9 mouse cellular contexts compared by ENCODE assay signal in genomic region chr11:95223473-95223872, GRCm38 (mm10). TPM values are rescaled to one million over a fixed set of nuclear protein-coding genes. Genes with fewer than 3 reads are reported as not detected.
DNase-seq lines count a peak whose midpoint lies in the region; ATAC-seq and TF ChIP-seq lines count a peak whose summit lies in the region.
"Had no signal": no experiment of that assay in that cellular context is flagged by ENCODE, and none has a peak within 500 bp of the region (broad histone marks: within the 10 kb centered on the region; RNA-seq: fewer than 3 reads in every experiment).

No protein-coding gene starts in this region.

- peaks cover 9% of the 10 kb centered on the region for H3K27me3 ChIP-seq in forebrain, embryonic 16.5 days (replicated peaks; ENCODE audit: control insufficient read depth, insufficient read depth, low read length)
- H3K27me3 ChIP-seq in liver, postnatal 0 days (ENCODE audit: insufficient read depth, low read length), result peaks cover 40% of the 10 kb centered on the region

- ATAC-seq in forebrain, embryonic 16.5 days, result no peak
- no peak for ATAC-seq in liver, postnatal 0 days
- ATAC-seq in megakaryocyte-erythroid progenitor cell, adult 5-6 weeks (replicated peaks; ENCODE audit: low FRiP score, low TSS enrichment, poor library complexity, severe bottlenecking), result no peak

- H3K9me3 ChIP-seq in forebrain, embryonic 16.5 days (ENCODE audit: control insufficient read depth, low read length), result no peaks in the 10 kb centered on the region
- no peaks in the 10 kb centered on the region for H3K9me3 ChIP-seq in liver, postnatal 0 days (ENCODE audit: low read length)

- H3K27ac ChIP-seq in forebrain, embryonic 16.5 days (ENCODE audit: low read length), result no peak overlapping the region
- H3K27ac ChIP-seq in liver, postnatal 0 days (ENCODE audit: low read depth), result no peak overlapping the region

- peak overlapping the region; percentile 44 for H3K9ac ChIP-seq in forebrain, embryonic 16.5 days (replicated peaks; ENCODE audit: low read depth, low read length)
- H3K9ac ChIP-seq in liver, postnatal 0 days (replicated peaks), result no peak overlapping the region; the same call in 1 of the 2 replicates

- peaks cover 11% of the 10 kb centered on the region for H3K4me1 ChIP-seq in forebrain, embryonic 16.5 days (replicated peaks; ENCODE audit: control insufficient read depth, insufficient read depth, low read length)
- H3K4me1 ChIP-seq in liver, postnatal 0 days (ENCODE audit: insufficient read depth), result peaks cover 8% of the 10 kb centered on the region

- no peak for TF ChIP-seq CTCF in liver, postnatal 0 days (IDR thresholded peaks at IDR 0.05; ENCODE audit: low read depth)

- DNase-seq in adrenal gland, adult (ENCODE audit: inconsistent age in 2 of 2, low spot score in 1 of 2), result peak; percentile 29 to 59
- DNase-seq in adrenal gland, adult 8-10 months, result no peak
- DNase-seq in Muller cell, postnatal 12 days (ENCODE audit: inconsistent ontology term), result peak; percentile 33
- peak; percentile 27 for DNase-seq in kidney, adult 11 months
- peak; percentile 50 for DNase-seq in liver, postnatal 0 days
- DNase-seq in right cerebral cortex, postnatal 4 days, result peak; percentile 59

- H3K36me3 ChIP-seq in forebrain, embryonic 16.5 days (ENCODE audit: control insufficient read depth, insufficient read depth), result no peaks in the 10 kb centered on the region
- H3K36me3 ChIP-seq in liver, postnatal 0 days (replicated peaks; ENCODE audit: insufficient read depth, low read length), result no peaks in the 10 kb centered on the region

- under 1% methylated on average over 31 of the region's 31 CpGs for WGBS in forebrain, embryonic 16.5 days
- WGBS in liver, postnatal 0 days (ENCODE audit: insufficient replicate concordance), result 2% methylated on average over 30 of the region's 31 CpGs

- TF ChIP-seq EP300 in liver, postnatal 0 days (IDR thresholded peaks at IDR 0.05; ENCODE audit: low read depth), result no peak

- peak overlapping the region; percentile 69 for H3K4me2 ChIP-seq in forebrain, embryonic 16.5 days (ENCODE audit: low read length)
- H3K4me2 ChIP-seq in liver, postnatal 0 days (ENCODE audit: low read depth, low read length), result peak overlapping the region; percentile 38; the same call in 1 of the 2 replicates

- H3K4me3 ChIP-seq in forebrain, embryonic 16.5 days (replicated peaks; ENCODE audit: low read length), result peak overlapping the region; percentile 42
- peak overlapping the region; percentile 3; the same call in 1 of the 2 replicates for H3K4me3 ChIP-seq in liver, postnatal 0 days (ENCODE audit: low read depth, low read length)

RNA-seq across cellular contexts. Expression of gene Tac4, which starts 37.9 kb away (rescaled TPM):
- not detected for total RNA-seq in adrenal gland, adult 8-10 months (2022)
- 0.20 and 0.23 TPM in 2 replicates for polyA plus RNA-seq in forebrain, embryonic 16.5 days (2015; fragmentation: Nextera tagmentation; extraction: Ambion mirVana)
- polyA plus RNA-seq in liver, postnatal 0 days (2015; fragmentation: Nextera tagmentation; extraction: Ambion mirVana), result not detected in 2 replicates
- not detected in 2 replicates for total RNA-seq in megakaryocyte-erythroid progenitor cell, adult 5-6 weeks (2014; fragmentation: Nextera tagmentation)
- total RNA-seq in megakaryocyte-erythroid progenitor cell, adult 5-6 weeks (2017), result not detected in 2 replicates
- total RNA-seq: neutrophil, adult 5-6 weeks had no signal
